Mouse (Mus musculus) G1E (cell line): ENCODE measurements around the gene Tnfrsf8.

ENCODE experiments used
- CTCF ChIP-seq: IDR thresholded peaks from 2 replicates; pipeline ENCODE4 v1.5.1; 2012; ENCODE audit warnings: low read depth, low read length, inconsistent platforms, mixed read lengths
- GATA1 ChIP-seq: IDR thresholded peaks from 2 replicates; pipeline ENCODE4 v1.6.1; 2012; ENCODE audit warnings: borderline replicate concordance, low read length, inconsistent platforms, mixed read lengths
- GATA2 ChIP-seq: IDR thresholded peaks from 2 replicates; pipeline ENCODE4 v1.6.1; 2012; ENCODE audit warnings: low read depth, low read length, inconsistent platforms, borderline replicate concordance
- POLR2AphosphoS5 ChIP-seq: IDR thresholded peaks from 2 replicates; pipeline ENCODE4 v1.6.1; 2012; ENCODE audit warnings: low read depth, low read length, inconsistent platforms; ENCODE audit not compliant: insufficient replicate concordance
- TAL1 ChIP-seq: conservative IDR thresholded peaks from 2 replicates; pipeline ENCODE4 v1.6.1; 2012; ENCODE audit warnings: low read depth, low read length, inconsistent platforms, mixed read lengths

- TF ChIP-seq CTCF (no peak), GATA1 (no peak), POLR2AphosphoS5 (no peak), TAL1 (no peak), GATA2 (no peak)
Measured at GRCm38 (mm10) chr4:145239049-145239830, 75.7 kb downstream of the Tnfrsf8 start.
